Mouse (Mus musculus) B cell, adult 2 months (primary cell): ENCODE measurements around the gene Gm1673.

ENCODE experiments used
- DNase-seq, 2 experiments: peaks; one replicate each; pipeline ENCODE4 v3.0.0; 2022

Gene Gm1673

GRCm38 (mm10) chr5:33983309-33984121, at the start of gene Gm1673:
Gm1673 (plus strand) TSS chr5:33983433.
- DNase-seq, result peak; percentile 59 to 62

DNA sequence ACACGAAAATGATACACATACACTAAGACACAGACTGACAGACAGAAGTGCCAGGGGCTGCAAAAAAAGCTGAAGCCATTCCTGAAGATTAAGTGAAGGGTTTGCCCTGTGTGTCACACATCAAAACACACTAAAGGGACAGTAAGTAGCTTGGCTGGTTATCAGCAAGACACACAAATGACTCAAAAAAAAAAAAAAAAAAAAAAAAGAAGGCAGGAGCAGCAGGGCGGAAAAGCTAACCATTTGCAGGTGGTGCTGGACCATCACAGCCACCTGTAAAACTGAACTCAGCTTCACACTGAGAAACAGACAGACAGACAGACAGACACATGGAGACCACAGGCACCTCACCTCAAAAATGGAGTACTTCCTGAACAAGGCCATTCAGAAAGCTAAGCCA, 49.2 kb upstream of the Gm1673 start:
- no peak for DNase-seq

DNA sequence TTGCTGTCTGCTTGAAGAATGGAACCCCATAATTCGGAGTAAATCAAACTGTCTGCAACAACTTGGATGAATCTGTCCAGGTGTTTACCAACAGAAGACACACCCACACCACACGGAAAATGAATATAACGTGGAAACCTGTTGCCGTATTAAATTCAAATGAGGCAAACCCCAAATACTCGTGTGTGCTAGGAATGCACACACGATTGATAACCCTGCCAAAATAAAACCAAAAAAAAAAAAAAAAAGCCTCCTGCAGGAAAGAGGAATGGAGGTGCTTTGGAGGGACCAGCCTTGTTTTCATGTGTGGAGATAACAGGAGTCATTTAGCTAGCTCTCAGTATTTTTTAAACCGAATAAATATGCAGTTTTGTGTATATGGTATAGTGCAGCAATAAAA, 48.4 kb upstream of the Gm1673 start:
- no peak for DNase-seq

DNA sequence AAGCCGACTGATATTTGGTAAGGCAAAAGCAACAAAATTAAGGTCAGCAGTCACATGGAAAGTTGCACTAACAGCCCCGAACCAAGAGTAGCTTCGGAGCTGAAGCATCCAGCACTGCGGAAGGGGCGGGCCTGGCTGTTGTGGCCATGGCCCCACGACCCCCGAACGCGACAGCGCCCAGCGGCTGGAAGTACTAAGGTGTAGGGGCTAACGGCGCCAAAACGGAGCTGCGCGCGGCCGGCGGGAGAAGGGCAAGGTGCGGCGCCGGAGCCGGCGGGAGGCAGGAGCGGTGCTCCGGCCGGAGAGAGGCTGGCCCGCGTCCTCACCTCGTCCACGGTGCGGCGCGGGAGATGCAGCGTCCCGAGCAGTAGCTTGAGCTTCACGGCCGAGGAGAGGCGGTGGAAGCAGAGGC, 47.5 kb upstream of the Gm1673 start:
- no peak for DNase-seq

DNA sequence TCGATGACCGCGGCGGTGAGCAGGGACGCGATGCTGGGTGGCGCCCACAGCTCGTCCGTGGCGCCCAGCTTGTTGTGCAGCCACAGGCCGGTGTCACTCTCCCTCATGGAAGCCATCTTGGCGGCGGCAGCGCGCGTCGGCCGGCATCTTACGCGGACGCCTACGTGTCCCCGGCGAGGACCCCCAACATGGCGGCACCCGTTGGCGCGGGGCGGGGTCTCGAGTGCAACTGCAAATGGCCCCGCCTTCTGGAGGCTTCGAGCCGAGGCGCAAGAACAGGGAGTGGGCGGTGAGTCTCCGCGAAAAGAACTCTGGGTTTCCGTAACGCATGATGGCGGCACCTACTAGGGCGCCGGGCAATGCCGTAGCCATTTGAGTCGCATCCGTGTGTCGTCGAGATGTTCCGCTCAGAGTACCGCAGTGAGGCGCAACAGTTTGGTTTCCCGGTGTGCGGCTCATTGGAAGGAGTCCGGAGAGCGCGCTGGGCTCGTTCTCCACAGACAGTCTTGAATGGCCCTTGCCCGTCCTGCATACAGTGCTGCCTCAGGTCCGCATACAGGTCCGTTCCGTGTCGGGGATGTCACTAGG, 47.0 kb upstream of the Gm1673 start, which contains the start of gene Nelfa:
Gene Nelfa (minus strand): TSS at position 294 of the 588 bp plus-strand sequence.
- DNase-seq, result peak; percentile 98

- DNase-seq, result no peak
Measured at GRCm38 (mm10) chr5:33937230-33937629, 46.0 kb upstream of the Gm1673 start.

DNA sequence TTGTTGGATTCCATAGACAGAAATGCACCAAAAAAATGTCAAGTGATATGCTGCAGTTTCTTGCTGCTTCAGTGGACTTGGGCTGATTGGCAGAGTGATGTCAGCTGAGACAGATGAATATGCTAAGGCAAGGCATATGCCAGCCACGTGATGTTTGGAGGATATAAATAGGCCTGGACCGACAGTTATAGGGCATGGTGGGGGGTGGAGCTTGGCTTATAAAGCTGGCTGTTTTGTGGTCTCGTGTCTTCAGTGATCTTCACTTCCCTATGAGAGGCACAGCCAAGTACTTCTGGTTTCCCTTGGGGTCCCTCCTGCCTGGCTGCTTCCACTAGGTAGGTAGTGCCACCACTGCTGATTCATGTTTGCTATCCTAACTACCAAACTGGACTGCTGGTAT, 44.8 kb upstream of the Gm1673 start:
- DNase-seq, result peak; percentile 82 to 87

DNA sequence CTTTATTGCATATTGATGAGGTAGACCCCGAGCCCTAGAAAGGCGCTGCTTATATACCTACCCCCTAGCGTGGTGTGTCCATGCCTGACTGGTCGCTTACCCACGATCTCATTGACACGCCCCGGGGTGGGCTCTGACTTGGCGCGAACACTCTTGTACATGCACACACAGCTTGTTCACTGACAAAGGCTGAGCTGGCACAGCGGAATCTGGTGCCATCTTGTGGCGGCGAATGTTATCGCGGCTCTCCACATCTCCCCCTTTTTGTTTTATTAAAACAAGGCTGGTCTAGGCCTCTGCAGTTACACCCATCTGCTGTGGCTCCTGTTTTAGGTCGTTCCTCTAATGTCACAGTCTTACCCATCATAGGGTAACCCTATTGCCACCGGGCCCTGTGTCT, 36.2 kb upstream of the Gm1673 start:
- DNase-seq, result peak; percentile 28 to 34

GRCm38 (mm10) chr5:33948314-33948713, 34.9 kb upstream of the Gm1673 start:
- DNase-seq, result no peak

- no peak for DNase-seq
Measured at GRCm38 (mm10) chr5:33953471-33954185, 29.6 kb upstream of the Gm1673 start.

- peak; percentile 87 for DNase-seq
Measured at GRCm38 (mm10) chr5:33954354-33954753, 28.9 kb upstream of the Gm1673 start.

- DNase-seq, result no peak
Measured at GRCm38 (mm10) chr5:33955868-33956267, 27.4 kb upstream of the Gm1673 start.

GRCm38 (mm10) chr5:33959382-33959781, 23.9 kb upstream of the Gm1673 start:
- DNase-seq, result no peak

DNA sequence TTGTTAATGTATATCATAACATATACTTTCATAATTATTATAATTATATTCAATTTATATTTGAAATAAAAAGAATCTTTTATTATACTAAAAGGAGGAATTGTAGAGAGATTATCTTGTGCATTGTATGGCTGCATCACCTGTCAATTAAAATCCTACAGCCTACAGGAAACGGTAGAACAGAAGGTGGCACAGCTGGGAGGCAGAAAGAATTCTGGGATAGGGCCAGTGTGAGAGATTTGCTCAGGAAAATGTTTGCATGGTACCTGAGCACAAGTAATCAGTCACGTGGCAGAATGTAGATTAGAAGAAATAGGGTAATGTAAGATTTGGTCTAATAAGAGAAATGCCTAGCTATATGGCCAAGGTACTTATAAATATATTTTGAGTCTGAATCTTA, 8.5 kb upstream of the Gm1673 start:
- no peak for DNase-seq

DNA sequence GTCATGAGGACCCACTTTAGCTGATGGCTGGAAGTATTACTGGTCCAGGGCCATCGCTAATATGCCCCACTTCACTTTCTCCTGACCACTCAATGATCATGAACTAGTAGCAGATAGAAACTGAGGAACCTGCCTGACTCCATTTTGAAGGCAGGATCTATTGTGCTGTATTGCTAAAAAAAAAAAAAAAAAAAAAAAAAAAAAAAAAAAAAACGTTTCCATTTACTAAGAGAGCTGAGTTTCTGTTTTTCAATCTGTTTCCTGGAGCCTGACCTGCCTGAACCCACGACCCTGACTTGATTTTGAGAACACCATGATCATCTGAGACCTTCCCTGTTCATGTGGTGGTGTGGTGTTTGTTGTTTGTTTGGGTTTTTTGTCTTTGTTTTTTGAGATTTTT, 7.0 kb upstream of the Gm1673 start:
- DNase-seq, result no peak

DNA sequence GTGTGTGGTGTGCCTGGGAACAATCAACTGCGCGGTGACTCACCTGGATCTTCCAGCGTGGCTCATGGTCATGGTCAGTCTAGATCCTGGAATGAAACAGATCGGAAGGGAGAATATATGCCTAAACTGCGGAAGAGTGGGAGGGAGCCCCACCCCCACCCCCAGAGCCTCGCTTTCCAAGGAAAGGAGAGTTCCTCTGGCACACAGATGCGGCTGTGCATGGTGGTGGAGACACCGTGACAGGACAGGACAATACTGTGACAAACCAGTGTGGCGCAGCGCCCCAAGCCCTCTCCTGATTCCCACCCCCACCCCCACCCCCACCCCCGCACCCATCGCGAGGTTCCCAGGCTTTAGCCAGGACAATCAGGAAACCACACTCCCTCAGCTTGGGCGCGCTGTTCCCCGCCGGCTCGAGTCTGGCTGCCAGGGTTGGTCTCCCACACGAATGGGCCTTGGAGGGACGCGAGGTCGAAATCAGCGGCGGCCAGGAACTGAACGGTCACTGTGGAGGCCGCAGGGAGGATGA, 438 bp upstream of the Gm1673 start:
- DNase-seq, result no peak

DNA sequence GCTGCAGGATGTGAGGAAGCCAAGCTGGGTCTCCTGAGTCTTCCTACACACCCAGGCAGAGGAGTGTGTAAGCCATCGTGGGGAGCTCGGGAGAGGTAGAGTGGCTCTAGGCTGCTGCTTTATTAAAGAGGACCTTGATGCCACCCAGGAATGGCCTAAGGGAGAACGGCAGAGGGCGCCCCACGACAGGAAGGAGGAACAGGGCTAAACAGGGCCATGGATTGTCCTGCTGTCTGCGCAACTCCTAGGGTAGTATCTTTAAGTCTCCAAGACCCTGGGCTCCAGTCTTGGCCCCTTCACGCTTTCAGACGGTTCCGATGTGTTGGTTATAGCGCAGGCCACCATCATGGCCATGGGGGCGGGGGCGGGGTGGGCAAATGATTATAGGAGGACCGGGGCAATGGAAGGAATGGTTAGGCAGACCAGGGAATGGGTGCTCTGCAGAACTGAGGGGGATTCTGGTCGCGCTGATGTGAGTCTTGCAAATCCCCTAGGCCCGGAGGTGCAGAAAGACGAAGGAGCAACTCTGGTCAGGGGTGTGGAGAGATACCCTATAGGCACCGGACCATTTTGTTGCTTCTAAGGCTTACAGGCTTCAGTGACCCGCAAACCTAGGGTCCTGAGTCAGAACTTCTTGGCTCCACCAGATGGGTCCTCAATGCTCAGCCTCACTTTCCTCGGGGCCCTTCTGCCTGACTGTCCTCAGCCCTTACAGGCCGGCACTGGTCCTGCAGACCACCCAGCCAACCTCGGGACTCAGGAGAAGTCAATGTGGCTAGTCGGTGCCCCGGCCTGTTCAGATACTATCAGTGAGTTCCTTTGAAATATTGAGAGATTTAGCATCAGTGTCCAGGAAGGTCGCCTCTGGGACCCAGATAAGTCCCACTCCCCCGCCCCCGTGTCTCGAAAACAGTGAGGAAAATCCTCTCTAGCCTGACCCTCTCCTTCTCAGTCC, 11.7 kb downstream of the Gm1673 start:
- DNase-seq, result peak in 1 of 2 experiments; percentile 21

DNA sequence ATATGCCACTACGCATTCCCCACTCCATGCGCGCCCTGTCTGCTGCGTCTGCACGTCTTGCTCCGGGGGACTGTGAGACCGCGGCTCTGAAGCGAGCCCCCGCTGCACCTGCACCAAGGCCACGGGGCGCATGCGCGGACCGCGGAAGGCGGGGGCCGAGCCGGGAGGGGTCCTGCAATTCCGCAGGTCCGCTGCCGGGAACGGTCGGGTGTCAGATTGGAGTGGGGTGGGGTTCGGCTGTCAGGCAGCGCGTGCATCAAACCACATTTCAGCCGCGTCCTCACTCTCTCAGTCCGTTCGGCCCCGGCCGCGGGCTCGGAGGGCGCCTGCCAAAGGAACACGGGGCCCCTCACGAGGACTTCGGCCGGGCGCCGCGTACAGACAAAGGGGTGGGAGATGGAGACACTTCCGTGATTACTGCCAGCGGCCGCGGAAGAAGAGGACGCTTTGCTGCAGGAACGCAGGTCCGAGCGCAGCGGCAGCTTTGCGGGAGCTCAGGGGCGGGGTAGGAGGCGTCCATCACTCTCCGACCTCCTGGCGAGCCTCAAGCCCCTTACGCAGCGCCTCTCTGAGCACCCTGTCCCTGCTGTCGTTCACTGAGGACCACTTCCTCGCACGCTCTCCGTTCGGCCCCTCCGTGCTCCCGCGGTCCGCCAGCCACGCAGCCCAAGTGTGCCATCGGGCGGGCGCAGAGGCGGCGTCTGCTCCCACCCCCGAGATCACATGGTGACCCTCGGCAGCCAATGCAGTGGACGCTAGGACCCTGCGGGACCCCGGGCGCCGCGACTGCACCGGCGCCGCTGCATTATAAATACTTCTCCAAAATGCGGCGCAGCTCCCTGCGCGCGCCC, 12.8 kb downstream of the Gm1673 start, which contains the start of gene Nat8l:
Gene Nat8l (plus strand): TSS at position 142 of the 851 bp plus-strand sequence.
- peak; percentile 56 to 59 for DNase-seq

- DNase-seq, result no peak
Measured at GRCm38 (mm10) chr5:33996694-33997045, 13.4 kb downstream of the Gm1673 start.

DNA sequence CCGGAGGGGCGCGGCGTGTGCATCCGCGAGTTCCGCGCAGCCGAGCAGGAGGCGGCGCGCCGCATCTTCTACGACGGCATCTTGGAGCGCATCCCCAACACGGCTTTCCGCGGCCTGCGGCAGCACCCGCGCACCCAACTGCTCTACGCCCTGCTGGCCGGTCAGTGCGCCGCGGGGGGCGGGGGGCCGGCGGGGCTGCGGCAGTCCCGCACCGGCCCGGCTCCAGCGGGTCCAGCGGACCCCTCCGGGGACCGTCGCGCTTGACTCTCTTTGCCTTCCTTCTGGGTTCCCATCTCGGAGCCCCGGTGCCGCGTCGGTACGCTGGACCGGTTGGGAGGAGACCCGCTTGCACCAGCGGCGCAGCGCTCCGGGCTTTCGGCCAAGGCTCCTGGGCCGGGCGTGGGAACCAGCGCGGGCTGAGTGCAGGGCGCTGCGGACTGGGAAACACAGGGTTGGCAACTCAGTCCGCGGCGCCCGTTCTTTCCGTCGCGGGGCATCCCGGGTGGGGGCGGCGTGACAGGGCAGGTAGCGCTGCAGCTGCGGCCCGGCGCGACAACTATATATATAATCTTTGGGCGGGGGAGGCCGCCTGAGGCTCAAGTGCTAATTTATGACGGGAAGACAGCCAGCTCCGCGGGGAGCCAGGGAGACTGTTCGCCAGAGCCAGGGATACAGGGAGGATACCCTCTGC, 14.0 kb downstream of the Gm1673 start:
- peak; percentile 9 to 22 for DNase-seq
